Mouse (Mus musculus): ENCODE measurements around the gene Gpr137.

Gene Gpr137

DNA sequence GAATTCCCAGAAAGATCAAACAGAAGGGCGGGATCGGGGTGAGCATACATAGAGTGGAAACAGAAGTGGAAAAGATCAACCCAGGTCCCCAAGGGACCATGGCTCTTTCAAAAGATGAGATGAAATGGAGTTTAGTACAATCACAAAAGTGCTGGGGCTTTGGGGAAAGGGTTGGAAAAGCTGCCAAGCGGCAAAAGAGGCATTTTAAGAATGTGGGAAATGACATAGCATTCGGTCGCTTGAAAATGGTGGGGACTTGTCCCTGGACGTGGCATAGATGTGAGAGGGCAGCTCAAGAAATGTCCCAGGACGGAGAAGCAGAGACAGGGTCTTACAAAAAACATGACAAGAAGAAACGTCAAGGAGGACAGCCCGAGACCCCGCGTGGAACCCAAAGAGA lies 33.3 kb downstream of the Gpr137 start:
- CTCF ChIA-PET = no interaction called here

DNA sequence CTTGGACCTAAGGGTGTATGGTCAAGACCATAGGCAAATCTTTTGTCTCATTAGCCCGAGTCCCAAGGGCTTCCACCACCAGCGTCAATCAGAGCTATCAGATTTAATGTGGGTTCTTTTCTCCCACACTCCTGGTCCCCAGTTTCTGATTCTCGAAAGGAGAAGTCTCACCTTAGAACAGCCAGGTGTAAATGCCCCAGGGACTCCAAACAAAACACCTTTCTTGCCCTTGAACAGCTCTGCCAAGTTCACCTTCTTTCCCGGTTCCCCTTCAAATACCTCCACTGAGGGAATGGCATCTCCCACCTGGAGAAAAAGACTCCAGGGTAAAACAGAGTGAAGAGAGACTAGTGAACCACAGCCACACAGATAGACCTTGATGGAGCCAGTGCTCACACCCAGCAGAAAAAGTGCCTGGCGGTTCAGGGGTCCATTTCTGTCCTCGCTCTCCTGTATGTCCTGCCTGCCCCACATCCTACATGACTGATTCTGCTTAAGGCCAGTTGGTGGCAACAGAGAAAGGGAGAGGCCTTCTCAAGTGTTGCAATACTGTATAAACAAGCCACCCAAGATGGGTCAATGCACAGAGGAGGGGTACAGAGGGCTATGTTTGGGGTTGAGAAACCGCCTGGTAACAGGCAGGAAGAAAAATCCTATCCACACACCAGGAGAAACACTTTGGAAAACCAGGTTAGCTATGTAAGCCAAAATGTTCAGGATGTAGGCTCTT lies 34.3 kb downstream of the Gpr137 start:
- CTCF ChIA-PET = no interaction called here

DNA sequence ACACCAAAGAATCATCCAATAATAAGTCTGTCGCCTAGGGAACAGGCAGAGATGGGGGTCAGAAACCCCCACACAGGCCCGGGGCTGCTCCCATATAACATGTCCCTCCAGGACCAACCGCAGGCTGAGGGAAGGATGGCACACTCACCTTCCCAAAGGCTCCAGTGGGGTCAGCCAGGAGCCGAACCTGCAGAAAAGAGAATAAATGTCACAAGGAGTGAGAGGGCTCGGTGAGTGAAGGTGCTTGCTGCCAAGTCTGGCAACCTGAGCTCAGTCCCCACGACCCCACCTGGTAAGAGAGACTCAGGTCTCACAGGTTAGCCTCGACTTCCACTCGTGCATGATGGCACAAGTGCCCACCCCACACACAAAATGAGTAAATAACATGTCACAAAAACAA lies 35.2 kb downstream of the Gpr137 start:
- CTCF ChIA-PET = no interaction called here

DNA sequence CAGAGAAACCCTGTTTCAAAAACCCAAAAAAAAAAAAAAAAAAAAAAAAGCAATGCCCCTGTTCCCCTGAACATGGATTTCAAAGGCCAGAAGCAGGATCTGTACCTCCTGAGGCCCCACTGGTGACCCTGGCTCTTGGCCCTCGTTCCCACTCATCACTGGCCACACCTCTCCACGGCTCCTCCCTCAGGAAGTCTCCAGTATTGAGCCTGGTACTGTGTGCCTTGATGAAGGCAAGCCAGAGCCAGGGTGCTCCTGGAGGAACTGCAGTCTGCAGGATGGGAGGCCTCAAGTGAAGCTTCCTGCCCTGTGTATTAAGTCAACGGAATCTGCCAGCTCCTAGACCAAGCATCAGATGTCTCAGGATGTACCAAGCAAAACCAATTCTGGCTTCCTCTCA lies 36.1 kb downstream of the Gpr137 start:
- CTCF ChIA-PET = no interaction called here

DNA sequence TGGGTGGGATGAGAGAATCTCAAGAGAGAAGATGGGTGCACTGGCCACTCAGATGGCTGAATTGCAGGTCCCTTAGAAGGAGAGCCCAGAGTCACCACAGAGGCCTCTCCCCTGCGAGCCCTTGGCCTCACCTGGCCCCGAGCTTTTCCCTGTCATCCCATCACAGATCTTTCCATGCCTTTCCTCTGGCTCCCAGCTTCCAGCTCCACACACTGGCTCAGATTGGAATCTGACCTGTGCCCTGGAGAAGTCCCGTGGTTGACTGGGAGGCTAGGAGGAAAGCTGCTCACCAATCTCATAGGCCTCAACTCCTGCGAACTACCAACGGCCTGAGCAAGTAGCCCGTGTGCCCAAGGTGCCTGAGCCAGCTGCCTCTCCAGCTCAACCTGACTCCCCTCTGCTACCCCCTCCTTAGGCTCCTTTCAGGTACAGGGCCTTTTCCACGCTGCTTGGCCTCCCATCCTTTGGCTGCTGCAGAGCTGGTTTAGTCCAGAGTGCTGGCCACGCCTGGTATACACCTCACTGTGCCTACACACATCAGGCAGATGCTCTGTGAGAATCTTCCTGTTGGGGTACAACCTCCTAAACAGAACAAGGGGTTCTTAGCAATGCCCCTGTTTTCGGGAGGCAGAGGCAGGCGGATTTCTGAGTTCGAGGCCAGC lies 36.7 kb downstream of the Gpr137 start:
- CTCF ChIA-PET = no interaction called here

DNA sequence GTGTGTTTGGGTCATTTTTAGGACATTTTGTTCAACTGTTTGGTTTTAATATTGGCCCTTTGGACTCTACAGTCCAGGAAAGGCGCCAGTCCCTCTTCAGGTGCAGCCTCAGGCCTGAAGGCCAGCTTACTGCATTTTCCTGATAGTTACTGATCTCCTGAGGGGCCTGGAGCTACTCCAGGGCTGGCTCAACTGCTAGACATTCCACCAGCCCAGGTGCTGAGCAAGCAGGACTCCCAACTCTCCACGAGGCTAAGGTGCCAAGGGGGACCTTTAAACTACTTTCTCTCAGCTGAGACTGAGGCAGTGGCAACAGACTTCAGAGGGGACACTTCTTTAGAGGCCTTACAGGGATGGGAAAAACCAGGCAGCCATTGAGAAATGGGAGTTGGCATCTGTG lies 37.4 kb downstream of the Gpr137 start:
- CTCF ChIA-PET = no interaction called here

DNA sequence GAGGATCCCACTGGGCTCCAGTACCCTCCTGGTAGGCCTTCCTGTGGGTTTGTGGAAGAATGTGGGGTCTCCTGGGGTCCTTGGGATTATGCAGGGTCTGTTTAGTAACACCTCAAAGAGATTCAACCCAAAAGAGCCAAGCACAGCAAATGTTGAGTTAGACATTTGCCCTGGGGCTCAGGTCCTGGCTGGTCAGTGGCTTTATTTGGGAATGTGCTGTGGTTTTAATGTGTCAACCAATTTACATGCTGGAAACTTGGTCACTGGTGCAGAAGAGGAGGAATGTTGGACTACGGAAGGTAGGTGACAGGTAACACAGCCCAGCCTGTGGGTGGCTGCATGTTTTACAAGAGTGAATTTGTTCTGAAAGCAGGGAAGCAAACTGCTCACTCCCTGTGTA lies 39.2 kb downstream of the Gpr137 start:
- CTCF ChIA-PET = no interaction called here

DNA sequence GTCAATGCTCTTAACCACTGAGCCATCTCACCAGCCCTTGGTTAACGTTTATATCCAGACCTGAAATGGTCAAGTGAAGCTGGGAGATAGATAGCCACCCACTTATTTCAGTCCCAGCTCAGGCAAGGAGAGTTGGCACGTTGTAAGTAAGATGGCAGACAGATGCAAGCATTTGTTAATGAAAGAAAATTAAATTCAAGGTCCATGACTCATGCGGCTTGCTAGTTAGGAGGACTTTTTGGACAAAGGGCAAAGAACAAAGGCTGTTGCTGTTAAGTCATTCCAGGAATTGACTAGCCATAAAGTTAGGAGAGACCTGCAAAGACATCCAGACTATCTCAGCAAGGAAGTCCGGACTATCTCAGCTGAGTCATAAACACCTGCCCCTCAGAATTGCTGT lies 42.6 kb downstream of the Gpr137 start:
- CTCF ChIA-PET = no interaction called here

DNA sequence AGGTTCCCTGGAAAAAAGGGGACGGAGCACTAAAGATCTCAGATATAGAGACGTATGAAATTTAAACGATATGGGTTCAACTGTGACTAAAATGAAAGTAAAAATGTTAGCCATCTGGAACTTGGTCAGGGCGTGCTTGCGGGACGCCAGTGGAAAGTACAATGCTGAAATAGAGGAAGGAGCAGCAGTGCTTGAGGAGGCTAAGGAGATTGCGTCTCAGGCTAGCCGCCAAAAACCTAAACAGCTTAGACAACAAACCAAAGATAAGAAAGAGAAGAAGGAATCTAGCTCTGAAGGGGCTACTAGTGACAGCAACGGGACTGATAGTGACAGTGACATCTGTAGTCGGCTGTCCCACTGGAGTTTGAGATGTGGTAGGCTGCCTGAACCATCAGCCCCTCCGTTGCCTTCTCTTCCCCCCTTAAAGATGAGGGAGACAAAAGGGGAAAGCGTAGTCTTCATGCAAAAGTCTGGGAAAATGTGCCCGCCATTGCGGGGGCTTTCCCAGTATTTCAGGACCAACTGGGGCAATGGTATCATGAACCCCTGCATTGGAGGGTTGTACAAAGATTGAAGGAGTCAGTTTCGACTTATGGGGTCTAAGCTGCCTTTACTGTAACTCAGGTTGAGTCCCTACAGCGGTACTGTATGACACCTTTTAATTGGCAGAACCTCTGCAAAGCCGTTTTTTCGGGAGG lies 46.5 kb downstream of the Gpr137 start:
- CTCF ChIA-PET = interaction anchor here (0.6 kb wide), 1 partner anchor 920 kb away, joined by 8 read pairs; no protein-coding TSS in a partner anchor

DNA sequence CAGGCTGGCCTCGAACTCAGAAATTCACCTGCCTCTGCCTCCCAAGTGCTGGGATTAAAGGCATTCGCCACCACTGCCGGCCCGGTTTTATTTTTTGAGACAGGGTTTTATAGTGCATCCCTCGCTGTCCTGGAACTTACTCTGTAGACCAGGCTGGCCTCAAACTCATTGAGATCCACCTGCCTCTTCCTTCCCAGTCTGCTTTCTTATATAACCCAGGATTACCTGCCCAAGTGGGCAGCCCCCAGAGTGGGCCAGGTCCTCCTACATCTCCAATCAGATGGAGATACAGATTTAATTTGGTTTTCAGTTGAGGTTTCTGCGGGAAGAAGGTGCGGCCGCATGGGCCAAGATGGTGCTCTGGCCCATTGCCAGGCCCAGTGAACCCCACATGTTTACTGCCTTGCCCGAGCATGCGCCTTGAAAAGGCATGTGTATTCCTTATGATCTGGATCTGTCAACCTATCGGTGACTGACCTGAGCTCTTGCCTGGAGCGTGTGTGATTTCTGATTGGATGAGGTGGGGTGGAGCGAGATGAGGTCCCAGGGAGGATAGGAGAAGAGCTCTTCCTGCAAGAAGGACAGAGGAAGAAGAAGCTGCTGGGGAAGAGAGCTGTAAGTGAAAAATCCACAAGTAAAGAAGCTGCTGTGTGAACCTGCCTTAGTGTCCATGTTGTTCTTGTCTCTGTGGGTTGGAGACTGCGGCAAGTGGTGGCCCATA lies 48.4 kb downstream of the Gpr137 start:
- CTCF ChIA-PET = no interaction called here

DNA sequence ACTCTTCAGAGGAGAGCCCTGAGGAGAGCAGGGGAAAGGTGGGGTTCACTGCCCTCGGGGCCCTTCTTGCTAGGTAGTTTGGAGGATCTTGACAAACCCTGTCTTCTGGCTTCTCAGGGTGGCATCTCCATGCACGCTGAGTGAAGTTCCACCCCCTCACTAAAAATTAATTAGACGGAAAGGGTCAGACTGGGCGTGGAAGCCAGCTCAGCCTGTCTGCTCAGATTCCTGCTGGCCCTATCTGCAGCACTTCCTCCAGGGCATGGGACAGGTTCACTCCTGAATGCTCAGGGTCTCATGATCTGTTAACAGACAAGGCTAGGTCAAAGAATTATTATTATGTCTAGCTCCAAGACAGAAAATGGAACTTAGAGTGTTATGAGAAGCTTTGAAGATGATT lies 49.8 kb downstream of the Gpr137 start:
- CTCF ChIA-PET = no interaction called here

All from spleen, embryonic (tissue).